Mouse (Mus musculus) retina, adult 2 months (tissue): Measurements from ENCODE around the gene Cc2d2b.
A peak's percentile ranks its signal among the peaks of the same experiment; 100 is the strongest.

ENCODE experiments used
- DNase-seq: peaks from one replicate; pipeline ENCODE4 v3.0.0-alpha.2; 2012; ENCODE audit warnings: low read depth, low spot score

Cc2d2b gene

DNA sequence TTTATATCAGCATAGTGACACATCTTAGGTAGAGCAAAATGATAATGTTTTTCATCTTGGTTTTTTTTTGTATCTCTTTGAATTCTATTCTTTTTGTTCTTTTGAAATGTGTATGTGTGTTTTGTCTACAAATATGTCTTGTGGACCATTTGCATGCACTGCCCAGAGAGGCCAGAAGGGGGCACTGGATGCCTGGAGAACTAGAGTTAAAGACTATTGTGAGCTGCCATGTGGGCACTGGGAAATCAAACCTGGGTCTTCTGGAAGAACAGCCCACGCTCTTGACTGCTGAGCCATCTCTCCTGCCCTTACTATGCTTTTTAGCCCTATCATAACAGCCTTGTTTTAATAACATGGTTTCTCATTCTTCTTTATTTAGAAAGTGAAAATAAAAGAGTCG lies 5.8 kb downstream of the Cc2d2b start:
- DNase-seq, result no peak

- no peak for DNase-seq
Measured at GRCm38 (mm10) chr19:40760071-40760470, 11.5 kb downstream of the Cc2d2b start.

- DNase-seq, result no peak
Measured at GRCm38 (mm10) chr19:40762023-40762759, 13.6 kb downstream of the Cc2d2b start.

DNA sequence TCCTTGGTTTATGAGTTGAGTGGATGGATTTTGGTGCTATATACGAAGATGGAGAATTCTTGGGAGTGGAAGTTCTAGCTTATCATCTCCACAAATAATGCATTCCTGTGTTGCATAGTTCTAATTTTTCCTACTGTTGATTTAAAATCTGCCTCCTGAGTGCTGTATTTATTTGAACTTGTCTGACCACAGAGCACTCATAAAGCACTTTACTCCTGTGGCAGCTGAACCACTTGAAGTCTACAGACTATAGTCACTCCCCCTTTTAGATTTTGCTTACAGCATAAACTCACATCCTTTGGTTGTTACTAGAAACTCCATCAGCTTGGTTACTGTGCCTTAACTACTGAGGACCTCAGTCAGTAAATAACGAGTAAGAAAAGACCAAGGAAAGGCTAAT lies 18.6 kb downstream of the Cc2d2b start:
- no peak for DNase-seq

DNA sequence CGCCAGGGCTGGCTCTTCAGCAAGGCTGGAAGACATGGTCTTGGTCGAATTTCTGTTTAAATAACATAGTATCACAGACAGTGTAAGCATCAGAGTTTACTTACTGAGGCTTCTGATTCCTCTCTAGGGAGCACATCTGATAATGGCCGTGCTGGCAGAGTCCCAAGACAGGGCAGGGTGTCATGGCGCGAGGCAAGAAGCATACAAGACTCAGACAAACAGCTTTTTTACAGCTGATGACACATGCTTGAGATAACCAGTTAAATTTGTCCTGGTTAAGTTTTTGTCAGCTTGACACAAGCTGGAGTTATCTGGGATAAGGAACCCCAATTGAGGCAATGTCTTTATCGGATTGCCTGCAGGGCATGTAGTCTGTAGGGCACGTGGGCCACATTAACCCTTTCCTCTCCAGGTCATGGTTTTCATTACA lies 20.8 kb downstream of the Cc2d2b start:
- DNase-seq, result no peak

DNA sequence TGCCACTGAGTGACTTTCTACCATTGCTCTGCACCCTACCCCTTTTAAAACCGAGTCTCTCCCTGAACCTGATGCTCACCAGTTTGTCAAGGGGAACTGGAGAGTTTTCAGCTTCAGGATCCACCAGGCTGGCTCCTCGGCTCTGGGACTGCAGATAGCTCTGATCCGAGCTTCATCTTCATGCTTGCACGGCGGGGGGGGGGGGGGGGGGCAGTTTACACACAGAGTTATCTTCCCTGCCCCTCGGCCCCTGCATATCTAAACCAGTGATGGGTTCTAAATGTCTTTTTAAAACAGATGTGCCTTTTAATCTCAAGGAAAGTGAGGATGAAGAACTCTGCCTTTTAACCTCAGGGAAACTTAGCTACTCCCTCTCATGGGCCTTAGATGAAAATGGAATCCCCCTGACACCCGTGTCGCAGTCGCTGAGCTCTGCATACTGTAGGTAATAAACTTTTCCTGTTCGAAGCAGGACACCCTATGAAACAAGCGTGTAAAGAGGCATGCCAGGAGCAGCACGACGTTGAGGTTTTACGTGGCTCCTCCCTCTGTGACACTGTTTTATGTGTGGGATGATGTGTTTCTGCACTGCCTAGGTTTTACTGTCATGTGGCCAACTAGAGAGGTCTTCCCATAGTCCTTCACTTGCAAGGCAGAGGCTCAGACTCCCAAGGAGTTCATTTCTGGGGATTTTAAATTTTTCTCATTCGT lies 39.6 kb downstream of the Cc2d2b start:
- no peak for DNase-seq

DNA sequence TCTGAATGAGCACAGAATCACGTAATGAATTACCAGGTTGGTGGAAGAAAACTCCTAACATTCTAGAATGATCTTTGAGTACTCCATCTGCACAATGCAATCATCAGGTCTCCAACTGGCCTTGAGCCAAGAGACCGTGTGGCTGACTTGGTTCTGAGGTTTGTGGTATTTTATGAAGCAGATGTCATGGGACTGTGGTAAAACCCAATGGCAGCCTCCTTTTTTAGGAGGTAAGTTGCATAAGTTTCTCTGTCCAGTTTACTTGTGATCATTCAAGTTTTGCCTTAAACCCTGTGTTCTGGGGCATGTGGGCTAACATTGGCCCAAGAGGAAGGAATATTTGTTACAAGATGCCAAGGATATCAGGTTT lies 40.1 kb downstream of the Cc2d2b start:
- DNase-seq, result no peak

DNA sequence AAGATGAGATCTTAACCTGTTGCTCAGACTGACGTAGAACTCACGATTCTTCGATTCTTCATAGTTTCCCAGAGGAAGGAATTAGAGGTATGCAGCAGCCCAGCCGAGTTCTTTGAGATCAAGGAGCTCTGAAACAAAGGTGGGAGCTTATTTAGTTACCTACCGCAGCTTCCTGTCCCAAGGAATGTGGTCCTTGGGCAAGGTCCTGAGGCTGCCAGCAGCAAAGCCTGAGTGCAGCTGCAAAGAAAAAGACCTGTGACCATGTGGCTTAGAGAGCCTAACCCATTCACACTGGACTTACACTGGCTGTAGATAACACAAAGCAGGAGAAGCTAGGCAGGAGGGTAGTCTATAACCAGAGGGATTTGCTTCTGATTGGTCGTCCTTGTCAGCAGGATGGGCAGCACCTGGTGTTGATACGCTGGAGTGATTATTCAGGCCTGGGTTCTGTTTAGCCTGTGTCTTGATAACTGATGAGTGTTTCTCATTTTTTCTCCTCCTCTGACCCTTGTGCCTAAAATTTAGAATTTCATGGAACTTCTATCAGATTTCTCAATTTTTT lies 56.7 kb downstream of the Cc2d2b start:
- no peak for DNase-seq

DNA sequence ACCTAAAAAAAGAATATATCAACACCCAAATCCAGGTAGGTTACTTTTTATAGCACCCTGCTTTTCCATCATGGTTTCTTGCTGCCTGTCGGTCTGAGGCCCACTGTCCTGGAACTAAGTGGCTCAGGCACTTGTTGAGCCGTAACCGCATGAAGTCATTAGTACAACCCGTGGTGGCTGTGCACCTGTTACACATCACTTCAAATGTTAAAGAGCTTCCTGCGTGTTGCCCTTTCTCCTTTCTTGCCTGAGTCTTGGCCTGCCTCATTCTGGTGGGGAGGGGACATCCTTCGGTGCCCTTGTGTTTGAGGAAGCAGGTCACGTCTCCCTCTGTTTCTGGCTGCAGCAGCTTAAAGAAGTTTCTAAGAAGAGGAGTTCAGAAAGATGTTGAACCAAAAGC lies 61.3 kb downstream of the Cc2d2b start:
- no peak for DNase-seq

DNA sequence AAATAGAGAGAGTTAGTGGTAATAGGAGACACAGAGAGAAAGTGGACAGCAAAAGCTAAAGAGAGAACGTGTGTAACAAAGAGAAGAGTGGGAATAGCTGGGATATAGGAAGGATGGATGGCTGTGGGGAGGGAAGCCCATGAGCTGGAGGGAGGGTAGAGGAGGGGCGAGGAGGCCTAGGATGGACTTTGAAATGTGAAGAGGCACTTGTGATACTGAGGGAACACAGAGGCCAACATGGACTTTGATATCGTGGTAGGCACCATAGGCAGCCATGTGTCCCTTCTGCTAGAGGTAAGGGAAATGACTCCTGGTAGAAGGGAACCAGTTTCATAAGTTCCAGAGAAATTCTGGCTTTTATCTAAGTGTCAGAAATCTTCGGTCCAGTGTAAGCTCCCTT lies 63.3 kb downstream of the Cc2d2b start:
- no peak for DNase-seq

- DNase-seq, result no peak
Measured at GRCm38 (mm10) chr19:40812778-40813177, 64.2 kb downstream of the Cc2d2b start.

DNA sequence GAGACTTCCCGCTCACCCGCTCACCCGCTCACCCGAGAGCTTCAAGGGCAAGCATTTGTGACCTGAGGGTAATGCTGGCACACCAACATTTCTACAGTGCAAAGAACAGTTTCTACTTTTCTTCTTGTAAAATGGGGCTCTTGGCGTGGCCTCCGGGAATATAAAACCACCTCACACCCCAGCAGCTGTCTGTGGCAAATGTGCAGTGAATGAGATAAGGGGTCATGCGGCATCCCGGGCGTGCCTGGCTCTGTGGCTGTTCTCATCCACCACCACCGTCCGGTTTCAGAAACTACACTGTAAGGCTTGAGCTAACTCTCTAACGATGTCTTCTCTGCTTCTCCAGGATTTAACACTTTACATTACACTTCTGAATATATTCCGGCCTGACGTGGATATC lies 64.8 kb downstream of the Cc2d2b start:
- no peak for DNase-seq

DNA sequence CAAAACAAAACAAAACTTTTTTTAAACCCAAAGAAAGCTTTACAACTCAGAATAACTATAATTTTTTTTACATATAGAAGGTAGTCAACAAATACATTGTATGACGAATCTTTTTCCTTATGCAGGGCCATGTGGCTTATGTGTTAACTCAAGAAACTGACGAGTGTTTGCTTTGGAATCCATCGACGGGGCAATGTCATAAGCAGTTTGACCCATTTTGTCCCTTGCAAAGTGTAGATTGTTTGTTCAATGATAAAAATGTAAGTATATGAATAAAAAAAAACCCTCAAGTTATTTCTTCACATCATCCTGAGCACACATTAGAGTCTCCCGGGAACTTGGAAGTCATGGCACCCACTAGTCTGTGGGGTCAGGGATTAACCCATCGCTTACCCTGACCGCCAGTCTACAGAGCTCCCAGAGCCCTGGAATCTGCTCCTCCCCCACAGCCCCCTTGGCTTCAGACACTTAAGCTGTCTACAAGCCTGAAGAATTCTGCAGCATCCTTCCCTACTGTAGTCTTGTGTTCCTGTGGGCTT lies 67.2 kb downstream of the Cc2d2b start:
- DNase-seq, result no peak

DNA sequence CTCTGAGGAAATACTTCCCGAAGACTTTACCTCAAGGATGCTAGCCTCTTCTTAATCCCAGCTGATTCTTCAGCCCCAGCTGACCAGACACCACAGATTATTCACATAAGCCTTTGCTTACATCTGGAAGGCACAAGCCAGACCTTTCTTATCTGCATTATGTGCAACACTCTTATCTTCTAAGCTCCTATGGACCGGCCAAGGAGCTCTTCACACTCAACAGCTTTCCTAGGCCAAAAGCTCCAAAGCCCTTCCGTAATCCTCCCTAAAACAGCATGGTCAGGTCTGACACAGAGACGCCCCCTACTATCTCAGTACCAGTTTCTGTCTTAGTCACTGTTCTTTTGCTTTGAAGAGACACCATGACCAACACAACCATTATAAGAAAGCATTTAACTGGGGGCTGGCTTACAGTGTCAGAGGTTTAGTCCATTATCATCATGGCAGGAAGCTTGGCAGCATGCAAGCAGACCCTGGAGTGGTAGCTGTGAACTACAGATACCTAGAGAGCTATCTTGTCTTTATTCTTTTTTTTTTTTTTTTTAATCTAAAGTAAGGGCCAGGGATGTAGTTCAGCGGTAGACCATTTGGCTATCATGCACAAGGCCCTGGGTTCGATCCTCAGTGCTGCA lies 69.5 kb downstream of the Cc2d2b start:
- DNase-seq, result no peak

- DNase-seq, result no peak
Measured at GRCm38 (mm10) chr19:40818764-40819163, 70.2 kb downstream of the Cc2d2b start.

DNA sequence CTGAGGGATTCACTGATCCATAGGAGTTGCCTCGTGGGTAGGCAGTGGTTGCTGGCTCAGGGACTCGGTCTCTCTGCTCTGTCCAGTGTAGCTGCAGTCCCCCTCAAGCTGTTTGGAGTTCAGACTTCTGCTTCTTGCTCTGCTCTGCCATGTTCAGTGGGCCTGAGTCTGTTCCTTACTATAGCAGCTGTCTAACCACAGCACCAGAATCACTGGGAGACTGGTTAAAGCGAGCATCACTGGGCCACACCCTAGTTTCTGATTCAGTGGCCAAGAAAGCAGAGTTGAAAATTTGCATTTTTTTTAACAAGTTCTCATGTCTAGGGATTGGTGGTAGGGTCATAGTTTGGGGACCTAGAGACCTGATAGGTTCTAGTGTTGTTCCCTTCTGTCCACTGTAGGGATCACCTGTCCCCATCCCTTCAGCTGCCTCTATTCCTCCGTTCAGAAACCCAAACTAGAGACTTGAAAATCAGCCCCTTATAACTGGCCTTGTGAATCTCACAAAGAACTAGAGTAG lies 72.8 kb downstream of the Cc2d2b start:
- no peak for DNase-seq

DNA sequence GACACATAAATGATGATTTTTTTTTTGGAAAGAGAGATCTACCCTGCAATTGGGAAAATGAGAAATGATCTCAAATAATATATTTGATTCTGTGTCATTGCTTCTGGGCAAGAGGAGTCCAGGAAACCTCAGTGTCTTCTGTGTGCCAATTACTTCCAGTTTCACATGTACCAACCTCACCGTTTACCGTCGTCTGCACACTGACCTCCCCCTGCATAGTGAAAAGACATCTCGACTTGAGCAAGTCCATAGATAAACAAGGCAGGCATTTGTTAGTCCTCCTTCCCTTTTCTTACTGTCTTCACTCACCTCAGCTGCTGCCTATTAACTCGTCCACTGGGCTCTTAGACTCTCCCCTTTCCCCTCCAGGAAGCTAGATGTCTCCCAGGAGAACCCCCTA lies 77.1 kb downstream of the Cc2d2b start:
- DNase-seq, result no peak

- no peak for DNase-seq
Measured at GRCm38 (mm10) chr19:40826735-40827134, 78.2 kb downstream of the Cc2d2b start.

DNA sequence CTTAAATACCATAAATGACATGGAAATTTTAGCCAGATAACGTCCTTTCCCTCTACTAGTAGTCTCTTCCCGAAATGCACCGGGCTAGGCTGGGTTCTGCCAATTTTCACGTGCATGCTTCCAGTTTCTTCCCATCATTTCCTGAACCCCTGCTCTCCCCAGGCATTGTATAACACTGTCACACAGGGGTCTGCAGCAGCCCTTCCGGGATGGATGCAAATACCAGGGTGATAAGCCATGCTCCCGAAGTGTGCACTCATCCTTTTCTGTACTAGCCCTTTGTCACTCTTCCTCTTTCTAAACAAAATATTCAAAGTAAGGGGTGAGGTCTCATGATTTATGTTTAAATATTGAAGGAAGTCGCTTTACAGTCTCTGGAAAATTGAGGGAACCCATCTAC lies 81.6 kb downstream of the Cc2d2b start:
- DNase-seq, result no peak

DNA sequence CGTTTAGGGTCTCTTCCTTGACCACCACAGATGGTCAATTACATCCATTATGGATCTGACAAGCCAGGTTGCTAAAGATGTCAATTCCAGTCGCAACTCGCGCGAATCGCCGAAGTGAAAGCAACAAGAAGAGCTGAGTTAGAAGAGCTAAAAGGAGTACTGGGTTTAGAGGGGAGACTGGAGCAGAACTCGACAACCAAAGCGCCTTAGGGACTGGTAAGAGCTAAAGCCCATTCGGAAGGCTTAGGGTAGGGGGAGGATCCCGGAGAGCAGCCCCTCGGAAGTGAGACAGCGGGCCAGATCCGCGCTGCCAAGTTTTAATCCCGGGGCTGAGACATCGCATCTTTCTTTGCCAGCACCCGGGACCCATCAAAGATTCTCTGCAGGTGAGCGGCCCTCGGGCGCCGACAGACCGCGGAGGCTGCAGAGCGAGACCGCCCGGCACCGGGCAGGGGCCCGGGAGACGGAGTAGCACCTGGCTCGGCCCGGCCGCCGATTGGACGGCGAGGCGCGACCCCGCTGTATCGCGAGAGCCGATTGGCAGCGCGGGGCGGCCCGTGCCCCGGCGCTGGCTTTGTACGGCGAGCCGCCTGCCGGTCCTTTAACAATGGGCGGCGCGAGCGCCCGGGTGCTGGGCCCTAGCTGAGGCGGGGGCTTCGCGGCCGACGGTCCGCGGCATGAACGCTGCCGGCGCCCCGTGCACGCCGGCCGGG lies 82.3 kb downstream of the Cc2d2b start, which contains the start of gene Ccnj:
Ccnj (plus strand) TSS at position 577 of the 713 bp plus-strand sequence.
- peak; percentile 82 for DNase-seq
